Mouse (Mus musculus) C2C12 (cell line): ENCODE measurements around the gene Hmgb1.

ENCODE experiments used
- CEBPB ChIP-seq: IDR thresholded peaks from one replicate; pipeline ENCODE4 v1.6.1; 2011; ENCODE audit warnings: low read depth, mild to moderate bottlenecking, control low read depth, moderate library complexity
- CTCF ChIP-seq: IDR thresholded peaks from one replicate; pipeline ENCODE4 v1.5.1; 2011; ENCODE audit not compliant: control insufficient read depth, insufficient read depth, insufficient read length
- MAX ChIP-seq: IDR thresholded peaks from one replicate; pipeline ENCODE4 v1.6.1; 2011; ENCODE audit warnings: mild to moderate bottlenecking, control low read depth
- MYOD1 ChIP-seq: IDR thresholded peaks from one replicate; pipeline ENCODE4 v1.6.1; 2011; ENCODE audit warnings: low read depth; ENCODE audit not compliant: control insufficient read depth, insufficient read length
- MYOG ChIP-seq: IDR thresholded peaks from one replicate; pipeline ENCODE4 v1.6.1; 2011; ENCODE audit not compliant: control insufficient read depth, insufficient read length; ENCODE audit errors: extremely low read depth
- USF1 ChIP-seq: IDR thresholded peaks from one replicate; pipeline ENCODE4 v1.6.1; 2011; ENCODE audit warnings: low read depth, mild to moderate bottlenecking, control low read depth, moderate library complexity

- TF ChIP-seq CTCF (no peak), USF1 (no peak), CEBPB (no peak), MAX (no peak), MYOG (no peak), MYOD1 (no peak)
These were observed 46.8 kb downstream of the Hmgb1 start for GRCm38 (mm10) chr5:149137447-149137846.
